Mouse (Mus musculus): ENCODE results near the gene Unc13c. TPM values are rescaled to one million over a fixed set of nuclear protein-coding genes. Genes with fewer than 3 reads are reported as not detected.

Gene Unc13c
- polyA plus RNA-seq, 1 experiment from 2014 or later: 6.4 TPM

DNA sequence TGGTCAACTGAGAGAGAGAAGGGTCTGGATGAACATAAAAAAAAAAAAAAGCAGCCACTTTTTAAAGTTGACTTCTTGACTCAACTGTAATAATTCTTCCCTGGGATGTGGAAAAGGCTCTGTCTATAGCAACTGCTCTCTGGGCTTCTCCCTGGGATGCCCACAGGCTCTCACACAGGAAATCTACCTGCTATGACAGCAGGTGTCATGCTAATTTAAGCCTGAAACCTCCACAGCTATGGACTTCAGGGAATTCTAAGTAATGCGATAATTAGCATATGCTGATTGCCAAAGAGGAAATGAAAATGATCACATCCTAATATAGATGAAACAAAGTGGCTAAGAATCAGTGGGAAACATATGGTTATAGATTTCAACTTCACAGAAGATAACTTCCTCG, 102.1 kb downstream of the Unc13c start:
- H3K27ac ChIP-seq (replicated peaks): no peak overlapping the region
- no peak for ATAC-seq (ENCODE audit: low FRiP score, low read depth)
- no peak overlapping the region for H3K4me3 ChIP-seq
- H3K4me1 ChIP-seq (replicated peaks): no peaks in the 10 kb centered on the region
- no peak overlapping the region for H3K9ac ChIP-seq
- no peaks in the 10 kb centered on the region for H3K9me3 ChIP-seq
- H3K4me2 ChIP-seq: no peak overlapping the region
- H3K36me3 ChIP-seq: no peaks in the 10 kb centered on the region
- no peaks in the 10 kb centered on the region for H3K27me3 ChIP-seq
- WGBS: 67% methylated on average over 2 of the region's 2 CpGs

DNA sequence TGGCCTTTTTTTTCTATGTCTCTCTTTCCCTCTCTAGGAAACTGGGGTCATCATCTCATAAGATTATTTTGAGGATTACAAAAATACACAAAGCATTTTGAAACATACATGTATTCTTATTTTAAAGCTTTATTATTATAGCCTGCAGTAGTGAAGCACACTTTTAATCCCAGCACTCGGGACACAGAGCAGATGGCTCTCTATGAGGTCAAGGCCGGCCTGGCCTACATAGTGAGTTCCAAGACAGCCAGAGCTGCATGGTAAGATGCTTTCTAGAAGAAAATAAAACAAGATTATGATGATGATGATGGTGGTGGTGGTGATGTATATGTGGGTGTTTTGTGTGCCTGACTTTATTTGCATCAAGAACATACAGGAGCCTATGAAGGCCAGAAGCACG, 109.3 kb downstream of the Unc13c start:
- 95% methylated on average over 3 of the region's 3 CpGs for WGBS
- Histone ChIP-seq H3K4me1 (replicated peaks) (no peaks in the 10 kb centered on the region), H3K9me3 (no peaks in the 10 kb centered on the region), H3K4me2 (no peak overlapping the region), H3K4me3 (no peak overlapping the region), H3K27me3 (no peaks in the 10 kb centered on the region), H3K9ac (no peak overlapping the region), H3K27ac (replicated peaks) (no peak overlapping the region), H3K36me3 (no peaks in the 10 kb centered on the region)
- ATAC-seq (ENCODE audit: low FRiP score, low read depth): no peak

GRCm38 (mm10) chr9:73854281-73854680, 114.5 kb downstream of the Unc13c start:
- Histone ChIP-seq H3K4me2 (no peak overlapping the region), H3K9me3 (no peaks in the 10 kb centered on the region), H3K27ac (replicated peaks) (no peak overlapping the region), H3K36me3 (no peaks in the 10 kb centered on the region), H3K27me3 (no peaks in the 10 kb centered on the region), H3K4me1 (replicated peaks) (no peaks in the 10 kb centered on the region), H3K9ac (no peak overlapping the region), H3K4me3 (no peak overlapping the region)
- ATAC-seq (ENCODE audit: low FRiP score, low read depth): no peak
- WGBS: 73% methylated on average over 3 of the region's 3 CpGs

DNA sequence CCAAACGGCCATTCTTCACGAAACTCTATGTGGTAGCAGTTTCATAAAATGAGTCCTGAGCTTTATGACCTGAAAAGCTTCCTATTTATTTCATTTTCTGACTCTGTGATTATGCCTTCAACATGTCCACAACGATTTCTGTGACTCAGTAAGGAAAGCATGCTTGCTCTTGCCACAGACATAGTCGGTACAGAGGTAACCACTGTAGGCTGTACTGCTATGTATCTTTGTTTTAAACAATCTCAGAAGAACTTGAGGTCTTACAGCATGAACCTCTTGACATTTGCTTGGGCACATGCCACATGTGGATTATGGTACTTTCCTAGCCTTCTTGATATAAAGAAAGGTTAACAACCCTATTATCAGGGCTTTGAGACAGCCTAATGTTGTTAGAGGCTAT, 162.1 kb downstream of the Unc13c start:
- no peak for ATAC-seq (ENCODE audit: low FRiP score, low read depth)
- Histone ChIP-seq H3K27me3 (no peaks in the 10 kb centered on the region), H3K36me3 (no peaks in the 10 kb centered on the region), H3K9ac (no peak overlapping the region), H3K27ac (replicated peaks) (no peak overlapping the region), H3K4me2 (no peak overlapping the region), H3K4me1 (replicated peaks) (no peaks in the 10 kb centered on the region), H3K9me3 (no peaks in the 10 kb centered on the region), H3K4me3 (no peak overlapping the region)
- 85% methylated on average over 4 of the region's 4 CpGs for WGBS

GRCm38 (mm10) chr9:73774616-73775015, 194.2 kb downstream of the Unc13c start:
- ATAC-seq (ENCODE audit: low FRiP score, low read depth): no peak
- no peaks in the 10 kb centered on the region for H3K4me1 ChIP-seq (replicated peaks)
- WGBS: 59% methylated on average over 4 of the region's 4 CpGs

GRCm38 (mm10) chr9:73755185-73755584, 213.6 kb downstream of the Unc13c start:
- H3K4me3 ChIP-seq: no peak overlapping the region
- H3K9me3 ChIP-seq: no peaks in the 10 kb centered on the region
- 71% methylated on average over 2 of the region's 2 CpGs for WGBS
- no peak for ATAC-seq (ENCODE audit: low FRiP score, low read depth)
- H3K4me1 ChIP-seq (replicated peaks): no peaks in the 10 kb centered on the region
- H3K4me2 ChIP-seq: no peak overlapping the region
- no peak overlapping the region for H3K27ac ChIP-seq (replicated peaks)
- H3K36me3 ChIP-seq: no peaks in the 10 kb centered on the region
- H3K27me3 ChIP-seq: no peaks in the 10 kb centered on the region
- H3K9ac ChIP-seq: no peak overlapping the region

More at GRCm38 (mm10) chr9:73774616-73775015, 194.2 kb downstream of the Unc13c start:
- Histone ChIP-seq H3K4me2 (no peak overlapping the region), H3K9me3 (no peaks in the 10 kb centered on the region), H3K9ac (no peak overlapping the region), H3K27me3 (no peaks in the 10 kb centered on the region), H3K4me3 (no peak overlapping the region), H3K27ac (replicated peaks) (no peak overlapping the region), H3K36me3 (no peaks in the 10 kb centered on the region)

GRCm38 (mm10) chr9:73753480-73753879, 215.3 kb downstream of the Unc13c start:
- Histone ChIP-seq H3K27me3 (no peaks in the 10 kb centered on the region), H3K27ac (replicated peaks) (no peak overlapping the region), H3K9me3 (no peaks in the 10 kb centered on the region), H3K4me1 (replicated peaks) (no peaks in the 10 kb centered on the region), H3K9ac (no peak overlapping the region), H3K36me3 (no peaks in the 10 kb centered on the region), H3K4me2 (no peak overlapping the region), H3K4me3 (no peak overlapping the region)
- 59% methylated on average over 3 of the region's 3 CpGs for WGBS
- no peak for ATAC-seq (ENCODE audit: low FRiP score, low read depth)

- Histone ChIP-seq H3K4me1 (replicated peaks) (no peaks in the 10 kb centered on the region), H3K27me3 (no peaks in the 10 kb centered on the region), H3K27ac (replicated peaks) (no peak overlapping the region), H3K4me3 (no peak overlapping the region), H3K36me3 (no peaks in the 10 kb centered on the region), H3K4me2 (no peak overlapping the region), H3K9ac (no peak overlapping the region), H3K9me3 (no peaks in the 10 kb centered on the region)
- 50% methylated on average over 1 of the region's 1 CpGs for WGBS
- ATAC-seq (ENCODE audit: low FRiP score, low read depth): no peak
Observed at GRCm38 (mm10) chr9:73751344-73751743, 217.4 kb downstream of the Unc13c start.

DNA sequence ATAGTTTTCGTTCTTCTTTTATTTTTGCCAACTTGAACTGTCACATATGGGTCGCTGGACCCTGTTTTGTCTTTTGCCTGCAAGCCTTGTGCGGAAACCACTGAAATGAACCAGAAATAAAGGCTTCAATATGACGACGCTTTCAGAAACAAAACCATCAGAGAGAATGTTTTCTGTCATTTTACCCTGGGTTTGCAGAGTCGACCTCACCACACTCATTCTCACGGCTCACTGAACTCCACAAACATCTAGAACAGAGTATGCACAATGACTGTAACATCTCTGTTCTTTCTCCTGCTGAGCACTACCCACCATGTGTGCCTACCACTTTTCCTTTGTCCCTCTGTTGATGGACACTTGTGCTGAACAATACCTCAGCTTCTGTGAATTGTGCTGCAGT, 234.3 kb downstream of the Unc13c start:
- Histone ChIP-seq H3K27ac (replicated peaks) (no peak overlapping the region), H3K4me1 (replicated peaks) (no peaks in the 10 kb centered on the region), H3K4me2 (no peak overlapping the region), H3K9me3 (no peaks in the 10 kb centered on the region), H3K9ac (no peak overlapping the region), H3K27me3 (no peaks in the 10 kb centered on the region), H3K4me3 (no peak overlapping the region), H3K36me3 (no peaks in the 10 kb centered on the region)
- ATAC-seq (ENCODE audit: low FRiP score, low read depth): no peak
- 62% methylated on average over 7 of the region's 7 CpGs for WGBS

- no peaks in the 10 kb centered on the region for H3K4me1 ChIP-seq (replicated peaks)
- no peaks in the 10 kb centered on the region for H3K9me3 ChIP-seq
- peak overlapping the region; percentile 6; the same call in 1 of the 2 replicates for H3K27ac ChIP-seq (replicated peaks)
- H3K9ac ChIP-seq: no peak overlapping the region
- no peaks in the 10 kb centered on the region for H3K27me3 ChIP-seq
- peak; percentile 80 for ATAC-seq (ENCODE audit: low FRiP score, low read depth)
- H3K4me3 ChIP-seq: no peak overlapping the region
- H3K4me2 ChIP-seq: no peak overlapping the region
- H3K36me3 ChIP-seq: no peaks in the 10 kb centered on the region
- WGBS: 48% methylated on average over 6 of the region's 6 CpGs
Observed at GRCm38 (mm10) chr9:73725717-73726662, 242.8 kb downstream of the Unc13c start.

GRCm38 (mm10) chr9:73724776-73725175, 244.0 kb downstream of the Unc13c start:
- H3K9me3 ChIP-seq: no peaks in the 10 kb centered on the region
- H3K9ac ChIP-seq: no peak overlapping the region
- no peaks in the 10 kb centered on the region for H3K36me3 ChIP-seq
- no peak overlapping the region for H3K27ac ChIP-seq (replicated peaks)
- no peak for ATAC-seq (ENCODE audit: low FRiP score, low read depth)
- WGBS: 88% methylated on average over 4 of the region's 4 CpGs
- H3K27me3 ChIP-seq: no peaks in the 10 kb centered on the region
- H3K4me3 ChIP-seq: no peak overlapping the region
- no peaks in the 10 kb centered on the region for H3K4me1 ChIP-seq (replicated peaks)
- no peak overlapping the region for H3K4me2 ChIP-seq

DNA sequence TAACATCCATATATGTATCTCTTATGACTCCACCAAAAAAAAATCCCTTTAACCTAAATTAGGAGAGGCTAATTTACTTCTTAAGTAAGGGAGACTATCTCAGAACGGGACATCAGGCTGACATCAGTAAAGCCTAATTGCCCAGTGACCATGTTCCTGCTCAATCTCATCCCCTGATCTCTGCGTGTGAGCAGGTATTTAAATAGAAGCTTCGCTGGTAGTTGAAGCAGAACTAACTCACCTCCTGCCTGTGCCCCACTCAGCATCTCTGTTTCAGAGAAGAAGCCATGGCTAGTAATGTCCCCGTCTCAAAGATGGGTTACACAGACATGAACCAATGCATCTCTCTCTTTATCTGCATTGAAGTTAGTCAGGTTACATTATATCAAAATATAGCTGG, 255.3 kb downstream of the Unc13c start:
- WGBS: 61% methylated on average over 4 of the region's 4 CpGs
- H3K9ac ChIP-seq: no peak overlapping the region
- H3K27me3 ChIP-seq: no peaks in the 10 kb centered on the region

More for the DNA sequence above, 255.3 kb downstream of the Unc13c start:
- ATAC-seq (ENCODE audit: low FRiP score, low read depth): no peak
- H3K4me2 ChIP-seq: no peak overlapping the region
- no peak overlapping the region for H3K27ac ChIP-seq (replicated peaks)
- H3K4me1 ChIP-seq (replicated peaks): no peaks in the 10 kb centered on the region
- no peaks in the 10 kb centered on the region for H3K36me3 ChIP-seq
- H3K9me3 ChIP-seq: no peaks in the 10 kb centered on the region
- H3K4me3 ChIP-seq: no peak overlapping the region
